Mouse (Mus musculus) forebrain, embryonic 16.5 days (tissue): ENCODE measurements around the gene Hscb. TPM values are rescaled to one million over a fixed set of nuclear protein-coding genes. Genes with fewer than 3 reads are reported as not detected.

Experiments
- ATAC-seq: fragments of 200-750 bp; cut with Nextera tagmentation; 2 replicates; pipeline ENCODE4 v1.8.0; 2017; ENCODE audit warnings: mild to moderate bottlenecking, moderate library complexity
- H3K27ac ChIP-seq: fragments of 300-500 bp; sonication (generic); 2 replicates; pipeline ENCODE4 v1.5.1; 2014; ENCODE audit warnings: low read length, control low read depth
- H3K27me3 ChIP-seq: fragments of 300-500 bp; sonication (generic); replicated peaks from 2 replicates; pipeline ENCODE4 v1.6.1; 2014; ENCODE audit warnings: low read length; ENCODE audit not compliant: control insufficient read depth, insufficient read depth
- H3K36me3 ChIP-seq: fragments of 300-500 bp; sonication (generic); 2 replicates; pipeline ENCODE4 v1.6.1; 2014; ENCODE audit not compliant: control insufficient read depth, insufficient read depth
- H3K4me1 ChIP-seq: fragments of 300-500 bp; sonication (generic); replicated peaks from 2 replicates; pipeline ENCODE4 v1.6.1; 2014; ENCODE audit warnings: low read length; ENCODE audit not compliant: control insufficient read depth, insufficient read depth
- H3K4me2 ChIP-seq: fragments of 300-500 bp; sonication (generic); 2 replicates; pipeline ENCODE4 v1.6.1; 2014; ENCODE audit warnings: mild to moderate bottlenecking, low read length, control low read depth
- H3K4me3 ChIP-seq: fragments of 300-500 bp; sonication (generic); replicated peaks from 2 replicates; pipeline ENCODE4 v1.5.1; 2014; ENCODE audit warnings: mild to moderate bottlenecking, low read length, control low read depth
- H3K9ac ChIP-seq: fragments of 300-500 bp; sonication (generic); replicated peaks from 2 replicates; pipeline ENCODE4 v1.6.1; 2014; ENCODE audit warnings: low read depth, low read length, control low read depth
- H3K9me3 ChIP-seq: fragments of 300-500 bp; sonication (generic); 2 replicates; pipeline ENCODE4 v1.6.1; 2016; ENCODE audit warnings: low read length; ENCODE audit not compliant: control insufficient read depth
- WGBS: fragments of 180-500 bp; shearing (Covaris S2); extraction: QIAGEN DNeasy Blood & Tissue Kit; methylation state at CpG from one replicate; pipeline ENCODE4 v1.1.7; 2014; 5-methylcytosine and 5-hydroxymethylcytosine counted together
- polyA plus RNA-seq: library from polyadenylated mRNA; unstranded; fragments of >200 nt; fragmentation: Nextera tagmentation; extraction: Ambion mirVana; gene quantifications from 2 replicates; pipeline ENCODE4 v1.2.1, GENCODE M21; 2015

Gene Hscb
- polyA plus RNA-seq, 1 experiment from 2014 or later = 9.4 TPM

- Histone ChIP-seq H3K4me2 (peak overlapping the region; percentile 61), H3K27me3 (no peaks in the 10 kb centered on the region), H3K4me3 (peak overlapping the region; percentile 73), H3K9me3 (no peaks in the 10 kb centered on the region), H3K36me3 (peaks cover 4% of the 10 kb centered on the region; the same call in 1 of the 2 replicates), H3K4me1 (peaks cover 16% of the 10 kb centered on the region), H3K9ac (peak overlapping the region; percentile 79), H3K27ac (no peak overlapping the region)
- WGBS = 16% methylated on average over 15 of the region's 15 CpGs
- no peak for ATAC-seq
Measured at GRCm38 (mm10) chr5:110779276-110779997, 60.1 kb downstream of the Hscb start.

Other genes starting within 250 kb of the Hscb start
- 49.6 and 53.9 TPM in 2 replicates for gene Noc4l, start 186.4 kb downstream of the Hscb start, polyA plus RNA-seq
- gene Ddx51, start 186.3 kb downstream of the Hscb start, polyA plus RNA-seq = 17.8 and 23.2 TPM in 2 replicates
- gene Ep400, start 69.1 kb downstream of the Hscb start, polyA plus RNA-seq = 58.9 and 69.1 TPM in 2 replicates
- gene Pus1, start 59.1 kb downstream of the Hscb start, polyA plus RNA-seq = 20.1 and 22.0 TPM in 2 replicates
- gene Ulk1, start 29.7 kb downstream of the Hscb start, polyA plus RNA-seq = 45.4 and 47.5 TPM in 2 replicates
- gene Chek2, start 202 bp upstream of the Hscb start, polyA plus RNA-seq = 13.5 and 13.7 TPM in 2 replicates
- 40.5 and 47.3 TPM in 2 replicates for gene Ttc28, start 40.0 kb upstream of the Hscb start, polyA plus RNA-seq